Mouse (Mus musculus) kidney, adult 2 months (tissue): ENCODE data around the gene Lgr4.

Experiments
- CTCF ChIP-seq: fragments of 200-500 bp; conservative IDR thresholded peaks from 2 replicates; pipeline ENCODE4 v1.5.1; 2011; ENCODE audit warnings: low read depth, mild to moderate bottlenecking, control low read depth, low read length, moderate library complexity, mixed read lengths; ENCODE audit not compliant: insufficient read depth, insufficient read length
- POLR2A ChIP-seq: fragments of 200-500 bp; IDR thresholded peaks from one replicate; pipeline ENCODE4 v1.6.1; 2011; ENCODE audit warnings: low read depth, low read length, control low read depth

GRCm38 (mm10) chr2:110063131-110063530, 145.7 kb downstream of the Lgr4 start:
- TF ChIP-seq POLR2A (no peak), CTCF (no peak)
